Mouse (Mus musculus) erythroblast, embryonic 14.5 days (primary cell): Measurements from ENCODE around the gene Dennd2a. TPM values are rescaled to one million over a fixed set of nuclear protein-coding genes. Genes with fewer than 3 reads are reported as not detected.

Source experiments
- H3K27me3 ChIP-seq: 2 replicates; pipeline ENCODE4 v1.6.1; 2012; ENCODE audit warnings: inconsistent platforms; ENCODE audit not compliant: control insufficient read depth
- H3K36me3 ChIP-seq: 2 replicates; pipeline ENCODE4 v1.6.1; 2012; ENCODE audit warnings: mild to moderate bottlenecking, inconsistent platforms; ENCODE audit not compliant: control insufficient read depth
- H3K4me1 ChIP-seq: 2 replicates; pipeline ENCODE4 v1.6.1; 2012; ENCODE audit warnings: inconsistent platforms; ENCODE audit not compliant: control insufficient read depth
- H3K4me3 ChIP-seq: replicated peaks from 2 replicates; pipeline ENCODE3; 2012; ENCODE audit warnings: moderate library complexity, mild to moderate bottlenecking, inconsistent platforms
- H3K9me3 ChIP-seq: 2 replicates; pipeline ENCODE4 v1.6.1; 2012; ENCODE audit warnings: low read length, inconsistent platforms, mixed read lengths; ENCODE audit not compliant: control insufficient read depth
- GATA1 ChIP-seq: IDR thresholded peaks from 2 replicates; pipeline ENCODE4 v1.6.1; 2012; ENCODE audit warnings: low read length, inconsistent platforms, mixed read lengths
- TAL1 ChIP-seq: IDR thresholded peaks from 3 replicates; pipeline ENCODE4 v1.6.1; 2012; ENCODE audit warnings: low read length, inconsistent platforms, mixed read lengths
- polyA plus RNA-seq: library from polyadenylated mRNA; stranded (reverse); fragments of >175 nt; gene quantifications from 2 replicates; pipeline ENCODE4 v1.2.3, GENCODE M21; 2012

Dennd2a gene
- polyA plus RNA-seq, 1 experiment, result not detected

- Histone ChIP-seq H3K4me1 (no peaks in the 10 kb centered on the region), H3K4me3 (no peak overlapping the region), H3K9me3 (no peaks in the 10 kb centered on the region), H3K27me3 (no peaks in the 10 kb centered on the region), H3K36me3 (no peaks in the 10 kb centered on the region)
- TF ChIP-seq TAL1, result no peak
- no peak for TF ChIP-seq GATA1
Observed at GRCm38 (mm10) chr6:39527811-39528210, 29.9 kb downstream of the Dennd2a start.

GRCm38 (mm10) chr6:39527337-39527784 lies 30.3 kb downstream of the Dennd2a start:
- no peaks in the 10 kb centered on the region for H3K4me1 ChIP-seq
- TF ChIP-seq GATA1 (no peak), TAL1 (no peak)
- H3K36me3 ChIP-seq, result no peaks in the 10 kb centered on the region
- no peaks in the 10 kb centered on the region for H3K9me3 ChIP-seq
- H3K4me3 ChIP-seq, result no peak overlapping the region
- no peaks in the 10 kb centered on the region for H3K27me3 ChIP-seq

- no peaks in the 10 kb centered on the region for H3K4me1 ChIP-seq
- H3K36me3 ChIP-seq, result no peaks in the 10 kb centered on the region
- no peaks in the 10 kb centered on the region for H3K9me3 ChIP-seq
- H3K27me3 ChIP-seq, result no peaks in the 10 kb centered on the region
- H3K4me3 ChIP-seq, result no peak overlapping the region
- TF ChIP-seq TAL1, result no peak
- TF ChIP-seq GATA1, result no peak
Observed at GRCm38 (mm10) chr6:39526797-39527196, 30.9 kb downstream of the Dennd2a start.

GRCm38 (mm10) chr6:39523161-39523560 lies 34.5 kb downstream of the Dennd2a start:
- Histone ChIP-seq H3K27me3 (no peaks in the 10 kb centered on the region), H3K36me3 (no peaks in the 10 kb centered on the region), H3K4me3 (no peak overlapping the region), H3K9me3 (no peaks in the 10 kb centered on the region), H3K4me1 (no peaks in the 10 kb centered on the region)
- TF ChIP-seq TAL1 (no peak), GATA1 (no peak)

GRCm38 (mm10) chr6:39522425-39522824 lies 35.2 kb downstream of the Dennd2a start:
- no peak for TF ChIP-seq TAL1
- TF ChIP-seq GATA1, result no peak
- Histone ChIP-seq H3K36me3 (no peaks in the 10 kb centered on the region), H3K4me1 (no peaks in the 10 kb centered on the region), H3K27me3 (no peaks in the 10 kb centered on the region), H3K9me3 (no peaks in the 10 kb centered on the region), H3K4me3 (no peak overlapping the region)

GRCm38 (mm10) chr6:39515739-39516131 lies 41.9 kb downstream of the Dennd2a start:
- H3K4me3 ChIP-seq, result no peak overlapping the region
- H3K4me1 ChIP-seq, result no peaks in the 10 kb centered on the region
- H3K9me3 ChIP-seq, result no peaks in the 10 kb centered on the region
- no peaks in the 10 kb centered on the region for H3K36me3 ChIP-seq
- H3K27me3 ChIP-seq, result no peaks in the 10 kb centered on the region
- no peak for TF ChIP-seq TAL1
- TF ChIP-seq GATA1, result no peak

GRCm38 (mm10) chr6:39515040-39515738 lies 42.5 kb downstream of the Dennd2a start:
- Histone ChIP-seq H3K27me3 (no peaks in the 10 kb centered on the region), H3K4me3 (no peak overlapping the region), H3K9me3 (no peaks in the 10 kb centered on the region), H3K4me1 (no peaks in the 10 kb centered on the region), H3K36me3 (no peaks in the 10 kb centered on the region)
- TF ChIP-seq TAL1, result no peak
- TF ChIP-seq GATA1, result no peak

- Histone ChIP-seq H3K4me3 (no peak overlapping the region), H3K4me1 (no peaks in the 10 kb centered on the region), H3K9me3 (no peaks in the 10 kb centered on the region), H3K36me3 (no peaks in the 10 kb centered on the region), H3K27me3 (no peaks in the 10 kb centered on the region)
- TF ChIP-seq TAL1 (no peak), GATA1 (no peak)
Observed at GRCm38 (mm10) chr6:39503476-39503875, 54.2 kb downstream of the Dennd2a start.

GRCm38 (mm10) chr6:39497165-39497564 lies 60.5 kb downstream of the Dennd2a start:
- no peaks in the 10 kb centered on the region for H3K9me3 ChIP-seq
- no peak overlapping the region for H3K4me3 ChIP-seq
- TF ChIP-seq GATA1 (no peak), TAL1 (no peak)
- no peaks in the 10 kb centered on the region for H3K4me1 ChIP-seq
- H3K27me3 ChIP-seq, result no peaks in the 10 kb centered on the region
- H3K36me3 ChIP-seq, result no peaks in the 10 kb centered on the region
